Mouse (Mus musculus): ENCODE results near the gene Lrpprc. TPM values are rescaled to one million over a fixed set of nuclear protein-coding genes. Genes with fewer than 3 reads are reported as not detected.

Gene Lrpprc
- total and polyA plus RNA-seq, 3 experiments: 54.4 to 73.8 (median 65.9) TPM

DNA sequence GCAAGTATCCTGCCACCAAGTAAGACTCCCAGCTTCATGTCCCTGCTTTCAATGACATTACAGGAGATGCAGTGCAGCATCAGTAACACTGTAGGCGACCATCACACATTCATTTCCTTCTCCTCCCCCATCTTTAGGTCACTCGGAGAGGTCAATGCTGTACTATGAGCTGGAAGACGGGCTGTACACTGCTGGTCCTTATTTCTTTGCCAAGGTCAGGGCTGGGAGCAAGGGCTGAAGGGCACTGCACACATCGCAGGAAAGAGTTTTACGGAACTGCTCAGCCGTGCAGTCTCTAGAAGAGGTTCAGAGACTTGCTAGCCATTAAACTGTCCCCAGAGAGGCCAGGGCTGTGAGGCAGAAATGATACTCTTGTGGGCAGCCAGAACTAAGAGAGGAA is 94.1 kb downstream of the Lrpprc start:
- TF ChIP-seq EP300 (IDR thresholded peaks at IDR 0.05; ENCODE audit: low read length) (no peak), MXI1 (IDR thresholded peaks at IDR 0.05; ENCODE audit: low read depth, low read length) (no peak), NELFE (IDR thresholded peaks at IDR 0.05; ENCODE audit: low read depth, low read length) (no peak), CTCF (conservative IDR thresholded peaks at IDR 0.05 in 1 of 2, IDR thresholded peaks at IDR 0.05 in 1 of 2; ENCODE audit: low read depth in 2 of 2, low read length in 2 of 2) (no peak), NRF1 (IDR thresholded peaks at IDR 0.05; ENCODE audit: low read depth, low read length) (no peak), JUN (IDR thresholded peaks at IDR 0.05; ENCODE audit: insufficient read depth, low read depth, low read length) (no peak), USF2 (conservative IDR thresholded peaks at IDR 0.05; ENCODE audit: low read depth, low read length) (no peak), POLR2AphosphoS2 (IDR thresholded peaks at IDR 0.05; ENCODE audit: low read depth, low read length) (no peak), KAT2A (IDR thresholded peaks at IDR 0.05; ENCODE audit: insufficient replicate concordance, low read length) (no peak), IRF4 (IDR thresholded peaks at IDR 0.05; ENCODE audit: low read depth, low read length) (no peak), UBTF (IDR thresholded peaks at IDR 0.05; ENCODE audit: low read depth, low read length) (no peak), E2F4 (IDR thresholded peaks at IDR 0.05; ENCODE audit: insufficient replicate concordance, low read depth, low read length) (no peak), GABPA (IDR thresholded peaks at IDR 0.05; ENCODE audit: insufficient replicate concordance, low read depth, low read length) (no peak), CHD1 (IDR thresholded peaks at IDR 0.05; ENCODE audit: low read depth, low read length) (no peak), ZC3H11A (IDR thresholded peaks at IDR 0.05; ENCODE audit: low read depth, low read length) (no peak), SMC3 (IDR thresholded peaks at IDR 0.05; ENCODE audit: low read depth, low read length) (no peak), CHD2 (IDR thresholded peaks at IDR 0.05; ENCODE audit: low read length) (no peak), ETS1 (conservative IDR thresholded peaks at IDR 0.05; ENCODE audit: low read depth, low read length) (no peak)
- H3K4me3 ChIP-seq (replicated peaks in 1 of 3; ENCODE audit: low read depth in 2 of 3, low read length in 2 of 3, poor library complexity in 1 of 3): no peak overlapping the region
- DNase-seq (ENCODE audit: extremely low read depth): peak; percentile 21
- H3K9ac ChIP-seq (ENCODE audit: insufficient read depth, low read depth): no peak overlapping the region
- no peak overlapping the region for H3K27ac ChIP-seq (ENCODE audit: insufficient read depth, low read depth)
- peaks cover 7 to 11% of the 10 kb centered on the region in 2 experiments; a peak in 3 of 4 replicates for H3K4me1 ChIP-seq (ENCODE audit: control insufficient read depth in 1 of 2, insufficient read depth in 2 of 2)
- in situ Hi-C loops (cut with MboI; ENCODE audit: low pct_ligation_motif_present, low pct_unique_long_range_greater_than_20kb, low sequenced_read_pairs): no loop called here
- no peak overlapping the region for H3K4me2 ChIP-seq (ENCODE audit: insufficient read depth, low read depth, poor library complexity, severe bottlenecking)
- H3K36me3 ChIP-seq (replicated peaks in 1 of 2; ENCODE audit: control insufficient read depth in 1 of 2, insufficient read depth in 1 of 2, low read length in 1 of 2): no peaks in the 10 kb centered on the region
- no peaks in the 10 kb centered on the region for H3K79me2 ChIP-seq (replicated peaks; ENCODE audit: control insufficient read depth, extremely low read depth, insufficient read depth, poor library complexity, severe bottlenecking)
- peaks cover 10% of the 10 kb centered on the region for H3K27me3 ChIP-seq (replicated peaks)
- dilution Hi-C loops (cut with MboI; ENCODE audit: extremely low pct_ligation_motif_present, extremely low pct_unique_long_range_greater_than_20kb, low sequenced_read_pairs): no loop called here
- no peaks in the 10 kb centered on the region for H3K9me3 ChIP-seq (replicated peaks; ENCODE audit: low read length)

DNA sequence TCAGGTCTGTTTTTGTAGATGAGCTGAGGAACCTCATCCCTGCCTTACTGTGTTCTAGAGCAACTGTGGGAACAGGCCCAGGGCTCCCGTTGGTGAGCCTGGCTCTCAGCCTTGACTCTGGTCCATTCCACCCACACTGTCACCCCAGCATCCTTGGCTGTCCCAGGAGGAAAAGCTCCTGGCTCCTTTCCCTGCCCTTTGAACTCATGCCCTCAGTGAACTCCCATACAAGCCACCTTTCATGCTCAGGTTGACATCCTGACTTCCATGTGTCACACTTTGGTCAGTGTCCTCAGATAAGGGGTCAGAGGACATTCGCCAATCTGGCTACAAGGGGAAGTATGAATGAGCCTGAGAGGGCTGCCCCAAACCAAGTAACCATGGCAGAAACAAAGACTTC is 96.8 kb downstream of the Lrpprc start:
- Histone ChIP-seq H3K4me1 (ENCODE audit: control insufficient read depth in 1 of 2, insufficient read depth in 2 of 2) (peaks cover 7 to 11% of the 10 kb centered on the region in 2 experiments; a peak in 3 of 4 replicates), H3K9ac (ENCODE audit: insufficient read depth, low read depth) (no peak overlapping the region), H3K27ac (ENCODE audit: insufficient read depth, low read depth) (no peak overlapping the region), H3K4me2 (ENCODE audit: insufficient read depth, low read depth, poor library complexity, severe bottlenecking) (no peak overlapping the region), H3K79me2 (replicated peaks; ENCODE audit: control insufficient read depth, extremely low read depth, insufficient read depth, poor library complexity, severe bottlenecking) (no peaks in the 10 kb centered on the region), H3K36me3 (replicated peaks in 1 of 2; ENCODE audit: control insufficient read depth in 1 of 2, insufficient read depth in 1 of 2, low read length in 1 of 2) (no peaks in the 10 kb centered on the region), H3K4me3 (replicated peaks in 1 of 3; ENCODE audit: low read depth in 2 of 3, low read length in 2 of 3, poor library complexity in 1 of 3) (no peak overlapping the region), H3K27me3 (replicated peaks) (peaks cover 10% of the 10 kb centered on the region), H3K9me3 (replicated peaks; ENCODE audit: low read length) (no peaks in the 10 kb centered on the region)
- in situ Hi-C loops (cut with MboI; ENCODE audit: low pct_ligation_motif_present, low pct_unique_long_range_greater_than_20kb, low sequenced_read_pairs): no loop called here
- dilution Hi-C loops (cut with MboI; ENCODE audit: extremely low pct_ligation_motif_present, extremely low pct_unique_long_range_greater_than_20kb, low sequenced_read_pairs): no loop called here
- no peak for TF ChIP-seq E2F4 (IDR thresholded peaks at IDR 0.05; ENCODE audit: insufficient replicate concordance, low read depth, low read length)
- TF ChIP-seq POLR2AphosphoS2 (IDR thresholded peaks at IDR 0.05; ENCODE audit: low read depth, low read length): no peak
- no peak for TF ChIP-seq BHLHE40 (IDR thresholded peaks at IDR 0.05; ENCODE audit: low read depth, low read length)
- no peak for TF ChIP-seq GABPA (IDR thresholded peaks at IDR 0.05; ENCODE audit: insufficient replicate concordance, low read depth, low read length)
- TF ChIP-seq MAFK (IDR thresholded peaks at IDR 0.05; ENCODE audit: insufficient replicate concordance, low read length): no peak
- no peak for TF ChIP-seq CTCF (conservative IDR thresholded peaks at IDR 0.05 in 1 of 2, IDR thresholded peaks at IDR 0.05 in 1 of 2; ENCODE audit: low read depth in 2 of 2, low read length in 2 of 2)
- TF ChIP-seq TCF12 (IDR thresholded peaks at IDR 0.05; ENCODE audit: low read depth, low read length): no peak
- no peak for TF ChIP-seq MYC (IDR thresholded peaks at IDR 0.05; ENCODE audit: low read depth, low read length)
- TF ChIP-seq ELF1 (IDR thresholded peaks at IDR 0.05; ENCODE audit: low read depth, low read length): no peak
- no peak for TF ChIP-seq USF2 (conservative IDR thresholded peaks at IDR 0.05; ENCODE audit: low read depth, low read length)
- no peak for TF ChIP-seq JUND (conservative IDR thresholded peaks at IDR 0.05; ENCODE audit: low read depth, low read length)
- no peak for DNase-seq (ENCODE audit: extremely low read depth)

Measured in CH12.LX (cell line).